Mouse (Mus musculus) myocyte (in vitro differentiated cells): Measurements from ENCODE around the gene Brf1.

ENCODE experiments used
- CEBPB ChIP-seq: IDR thresholded peaks from 2 replicates; pipeline ENCODE4 v1.6.1; 2011; ENCODE audit warnings: mild to moderate bottlenecking, moderate library complexity; ENCODE audit not compliant: poor library complexity, insufficient read depth, severe bottlenecking
- E2F4 ChIP-seq: IDR thresholded peaks from one replicate; pipeline ENCODE4 v1.6.1; 2011; ENCODE audit warnings: mild to moderate bottlenecking, control low read depth, moderate library complexity; ENCODE audit not compliant: insufficient read depth
- MAX ChIP-seq: IDR thresholded peaks from one replicate; pipeline ENCODE4 v1.6.1; 2011; ENCODE audit warnings: low read depth, mild to moderate bottlenecking, control low read depth
- MYOD1 ChIP-seq, 3 experiments: IDR thresholded peaks; one replicate each; pipeline ENCODE4 v1.6.1; 2011; ENCODE audit warnings: control low read depth in 2 of 3, low read depth in 2 of 3, mild to moderate bottlenecking in 2 of 3, moderate library complexity in 1 of 3; ENCODE audit not compliant: insufficient read length in 2 of 3, control insufficient read depth in 1 of 3
- MYOG ChIP-seq, 3 experiments: IDR thresholded peaks; one replicate each; pipeline ENCODE4 v1.6.1; 2011; ENCODE audit warnings: control low read depth in 2 of 3, low read depth in 2 of 3, mild to moderate bottlenecking in 2 of 3; ENCODE audit not compliant: insufficient read length in 2 of 3, control insufficient read depth in 1 of 3, insufficient read depth in 1 of 3
- POLR2A ChIP-seq: IDR thresholded peaks from one replicate; pipeline ENCODE4 v1.6.1; 2011; ENCODE audit warnings: low read depth, mild to moderate bottlenecking, control low read depth, moderate library complexity; ENCODE audit not compliant: insufficient read length
- POLR2AphosphoS2 ChIP-seq: IDR thresholded peaks from one replicate; pipeline ENCODE4 v1.6.1; 2011; ENCODE audit warnings: low read depth, control low read depth; ENCODE audit not compliant: insufficient read length
- REST ChIP-seq: IDR thresholded peaks from one replicate; pipeline ENCODE4 v1.6.1; 2011; ENCODE audit warnings: mild to moderate bottlenecking, control low read depth, moderate library complexity; ENCODE audit not compliant: insufficient read depth, insufficient read length
- TCF12 ChIP-seq: IDR thresholded peaks from one replicate; pipeline ENCODE4 v1.6.1; 2011; ENCODE audit warnings: mild to moderate bottlenecking, control low read depth; ENCODE audit not compliant: poor library complexity, insufficient read depth, severe bottlenecking
- TCF3 ChIP-seq: IDR thresholded peaks from one replicate; pipeline ENCODE4 v1.6.1; 2011; ENCODE audit warnings: low read depth, control low read depth; ENCODE audit not compliant: insufficient read length
- USF1 ChIP-seq: IDR thresholded peaks from one replicate; pipeline ENCODE4 v1.6.1; 2011; ENCODE audit warnings: low read depth, mild to moderate bottlenecking, control low read depth, moderate library complexity

- TF ChIP-seq MYOD1 (IDR thresholded peaks at IDR 0.05; ENCODE audit: control insufficient read depth in 1 of 3, insufficient read length in 2 of 3, low read depth in 2 of 3) (no peak), POLR2A (no peak), USF1 (no peak), TCF12 (no peak), MAX (no peak), MYOG (IDR thresholded peaks at IDR 0.05; ENCODE audit: control insufficient read depth in 1 of 3, insufficient read depth in 1 of 3, insufficient read length in 2 of 3, low read depth in 2 of 3) (no peak), POLR2AphosphoS2 (no peak), REST (no peak), CEBPB (no peak), E2F4 (no peak), TCF3 (no peak)
These were observed 56.8 kb downstream of the Brf1 start for GRCm38 (mm10) chr12:112943669-112944068.
